Mouse (Mus musculus) layer of hippocampus, adult 18-20 months (tissue): Measurements from ENCODE around the gene Slit3. TPM values are rescaled to one million over a fixed set of nuclear protein-coding genes. Genes with fewer than 3 reads are reported as not detected.

ENCODE experiments used
- DNase-seq, 2 experiments: peaks; one replicate each; pipeline ENCODE4 v3.0.0; 2022; ENCODE audit warnings: low spot score in 2 of 2
- total RNA-seq, 2 experiments: library from RNA; stranded (reverse); gene quantifications; 2 replicates each; pipeline ENCODE4 v1.2.3; 2021

Gene Slit3
- total RNA-seq, 2 experiments from 2014 or later: 91.5 to 93.5 TPM

DNA sequence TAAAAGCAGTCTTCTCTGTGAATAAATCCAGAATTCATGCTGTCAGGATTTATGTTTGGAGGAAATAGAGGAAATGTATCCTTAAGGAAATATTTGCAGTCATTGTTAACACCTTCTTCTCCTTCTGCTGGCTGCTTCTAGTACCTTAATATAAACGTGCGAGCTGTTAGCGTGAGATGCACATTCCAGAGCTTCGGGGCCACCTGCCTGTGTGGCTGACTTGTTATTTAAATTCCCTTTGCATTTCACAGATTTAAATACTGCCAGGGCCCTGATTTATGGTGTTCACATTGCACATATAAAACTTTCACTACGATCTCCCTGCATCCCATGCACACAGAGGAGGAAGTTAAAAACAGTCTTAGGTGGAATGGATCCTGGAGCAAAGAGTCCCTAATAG, 221.5 kb downstream of the Slit3 start:
- DNase-seq: no peak

DNA sequence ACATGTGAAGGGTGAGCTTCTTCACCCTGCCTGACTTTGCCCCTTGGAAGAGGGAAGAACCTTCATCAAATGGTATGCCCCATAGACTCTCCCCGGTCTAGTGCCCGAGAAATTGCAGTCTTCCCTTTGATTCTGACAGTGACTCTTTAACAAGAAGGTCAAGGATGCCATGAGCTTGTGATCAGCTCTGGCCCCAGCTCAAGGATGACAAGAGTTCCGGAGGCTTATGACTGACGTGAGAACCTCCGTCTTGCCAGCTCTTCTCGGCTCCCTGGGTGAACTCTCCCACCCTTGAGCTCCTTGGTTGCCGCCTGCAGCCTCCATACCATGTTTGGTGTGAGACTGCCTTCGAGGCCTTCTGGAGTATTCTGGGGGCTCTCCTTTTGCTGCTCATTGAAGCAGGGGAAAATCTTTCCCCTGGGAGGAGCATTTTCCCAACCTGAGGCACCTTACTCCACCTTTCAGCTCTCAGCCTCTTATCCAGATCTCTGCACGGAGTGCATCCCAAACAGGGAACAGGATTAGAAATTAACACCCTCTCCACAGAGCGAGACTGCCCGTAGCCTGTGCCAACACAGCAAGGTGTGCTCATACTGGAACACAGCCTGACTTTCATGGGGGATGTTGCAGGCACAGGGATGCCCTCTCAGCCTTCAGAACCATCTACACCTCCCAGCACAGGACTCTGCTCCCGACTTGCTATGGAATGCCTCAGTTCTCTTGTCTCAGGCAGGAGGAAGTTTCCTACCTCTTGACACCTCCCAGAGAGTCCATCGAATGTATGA, 224.9 kb downstream of the Slit3 start:
- no peak for DNase-seq

DNA sequence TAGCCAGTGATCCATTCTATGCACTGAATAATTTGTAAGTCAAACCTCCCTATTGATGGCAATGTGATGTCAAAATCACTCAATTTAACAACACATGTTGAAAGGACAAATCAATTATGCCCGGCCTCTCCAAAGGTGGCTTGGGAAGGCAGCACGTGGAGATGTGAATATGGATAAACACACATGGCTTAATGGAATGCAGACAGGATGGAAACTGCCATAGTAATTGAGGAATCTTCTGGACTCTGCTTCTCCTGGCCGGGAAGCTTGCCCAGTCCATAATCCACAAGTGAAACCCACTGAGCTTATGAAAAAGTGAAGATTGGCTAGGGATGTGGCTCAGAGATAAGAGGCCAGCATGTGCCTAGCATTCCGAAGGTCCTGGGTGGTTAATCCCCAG, 227.1 kb downstream of the Slit3 start:
- DNase-seq: no peak

DNA sequence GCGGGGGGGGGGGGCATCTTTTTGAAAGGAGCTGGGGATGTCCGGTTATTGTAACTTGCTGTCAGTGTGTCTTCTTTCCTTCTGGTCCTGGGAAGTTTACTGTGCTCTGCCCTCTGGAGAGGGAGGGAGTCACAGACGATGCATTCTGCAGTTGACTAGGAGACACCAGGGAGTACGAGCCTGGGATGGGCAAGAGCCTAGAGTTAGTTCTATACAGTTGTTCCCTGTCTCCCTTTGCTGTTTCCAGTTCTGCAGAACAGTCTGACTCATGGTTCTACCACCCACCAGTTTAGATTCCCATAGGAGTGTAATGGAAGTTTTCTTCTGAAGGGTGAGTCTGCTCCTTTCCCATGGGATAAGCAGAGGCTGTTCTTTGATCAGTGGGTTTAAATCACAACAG, 229.9 kb downstream of the Slit3 start:
- no peak for DNase-seq

DNA sequence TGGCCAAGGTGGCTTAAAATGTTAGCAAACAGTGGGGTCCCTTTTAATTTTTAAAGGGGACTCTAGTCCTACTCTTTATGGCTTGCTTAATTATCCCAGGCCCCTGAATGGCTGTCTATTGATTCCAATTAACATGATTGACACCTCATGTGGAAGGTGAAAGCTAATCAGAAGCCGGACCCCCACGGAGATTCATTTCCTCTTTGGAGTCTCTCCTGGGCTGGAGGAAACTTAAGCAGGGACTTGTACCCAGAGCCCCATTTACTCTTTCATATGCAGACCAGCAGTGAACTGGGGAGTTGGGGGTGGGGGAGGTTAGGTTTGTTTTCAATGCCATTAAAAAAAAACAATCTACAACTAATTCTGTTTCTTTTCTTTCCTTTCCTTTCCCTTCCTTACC, 230.4 kb downstream of the Slit3 start:
- DNase-seq: no peak

DNA sequence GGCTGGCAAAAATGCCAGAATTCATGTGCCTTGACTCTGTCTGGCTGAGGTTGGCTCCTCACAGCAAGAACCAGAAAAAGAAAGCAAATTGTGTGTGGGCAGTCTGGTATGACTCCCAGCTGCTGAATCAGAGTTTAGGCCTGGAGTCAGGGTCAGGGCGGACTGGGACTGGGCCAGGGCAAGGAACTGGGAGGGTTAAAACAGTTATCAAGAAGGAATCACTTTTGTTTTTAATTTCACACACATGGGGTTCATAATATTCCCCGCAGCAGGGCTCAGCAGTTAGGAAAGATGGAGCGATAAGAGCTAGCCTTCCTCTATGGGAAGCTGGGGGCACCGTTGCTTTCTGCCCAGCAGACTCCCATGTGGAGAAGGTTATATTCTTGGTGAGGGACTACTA, 234.8 kb downstream of the Slit3 start:
- DNase-seq: no peak

DNA sequence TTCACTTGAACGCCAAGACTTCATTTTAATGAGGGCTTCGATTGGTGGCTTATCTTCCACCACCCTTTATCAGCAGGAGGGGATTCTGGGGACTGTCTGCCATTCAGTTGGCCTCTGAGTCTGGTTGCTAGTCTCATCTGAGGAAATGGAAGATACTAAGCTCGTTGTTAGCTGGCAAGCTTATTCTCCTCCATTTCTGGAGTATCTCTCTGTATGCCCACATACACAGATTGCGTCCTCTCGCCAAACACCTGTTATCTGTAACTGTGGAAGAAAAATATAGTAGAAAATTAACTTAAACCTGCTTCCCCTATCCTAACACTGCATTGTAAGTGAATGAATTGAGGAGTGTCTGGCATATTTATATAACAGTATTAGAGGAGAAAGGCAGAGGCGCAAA, 240.0 kb downstream of the Slit3 start:
- DNase-seq: peak in 1 of 2 experiments; percentile 67

DNA sequence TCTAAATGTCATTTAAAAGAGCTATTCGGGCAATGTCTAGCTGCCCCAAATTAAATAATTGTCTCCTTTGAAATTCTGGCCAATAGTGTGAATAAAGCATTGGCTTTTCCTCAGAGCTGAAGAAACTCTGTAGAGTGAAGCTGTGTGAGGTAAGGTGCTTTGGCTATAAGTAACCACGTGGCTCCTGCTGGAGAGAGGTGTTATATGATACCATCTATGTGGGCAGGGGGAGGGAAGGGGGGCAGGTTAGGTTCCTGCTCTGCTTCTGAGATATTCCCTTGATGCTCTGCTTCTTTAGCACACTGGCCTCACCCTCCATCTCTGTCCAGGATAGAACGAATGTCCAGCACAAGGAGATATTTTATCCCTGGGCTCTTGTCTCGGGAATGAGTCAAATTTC, 242.0 kb downstream of the Slit3 start:
- no peak for DNase-seq

DNA sequence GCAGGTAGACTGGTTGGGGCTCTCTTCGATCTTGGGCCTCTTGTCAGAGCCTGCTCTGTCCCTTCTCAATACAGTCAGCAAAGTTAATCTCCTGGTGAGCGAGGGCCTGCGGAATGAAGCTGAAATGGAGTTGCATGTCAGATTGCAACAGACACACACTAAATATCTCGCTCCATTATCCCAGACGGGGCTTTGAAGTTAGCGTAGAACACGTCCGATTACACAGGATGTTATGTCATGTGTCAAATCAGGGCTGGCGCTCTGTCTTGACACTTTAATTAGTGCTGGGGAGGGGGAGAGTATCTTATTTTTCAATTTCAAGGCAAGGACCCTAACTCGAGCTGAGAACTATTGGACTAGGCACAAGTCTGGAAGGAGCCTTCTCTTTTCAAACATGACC, 243.4 kb downstream of the Slit3 start:
- DNase-seq: no peak

DNA sequence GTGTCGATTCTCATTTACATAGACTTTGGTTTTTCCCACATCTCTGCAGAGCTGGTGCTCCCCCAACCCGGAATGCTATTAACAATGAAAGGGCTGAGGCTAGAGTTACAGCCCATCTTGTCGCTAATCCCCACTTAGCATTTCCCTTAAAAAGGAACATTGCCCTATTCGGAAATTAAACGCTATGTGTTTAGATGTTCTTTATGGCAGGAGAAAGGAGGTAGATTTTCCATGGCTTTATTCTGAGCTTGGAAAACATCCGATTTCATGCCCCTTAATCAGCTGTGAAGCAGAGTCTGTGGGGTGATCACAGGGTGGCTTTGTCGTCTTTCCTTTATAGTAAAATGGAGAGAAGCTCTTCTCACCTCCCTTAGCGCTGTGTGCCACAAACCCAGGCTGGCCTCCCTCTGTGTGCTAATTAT, 244.5 kb downstream of the Slit3 start:
- DNase-seq: no peak

DNA sequence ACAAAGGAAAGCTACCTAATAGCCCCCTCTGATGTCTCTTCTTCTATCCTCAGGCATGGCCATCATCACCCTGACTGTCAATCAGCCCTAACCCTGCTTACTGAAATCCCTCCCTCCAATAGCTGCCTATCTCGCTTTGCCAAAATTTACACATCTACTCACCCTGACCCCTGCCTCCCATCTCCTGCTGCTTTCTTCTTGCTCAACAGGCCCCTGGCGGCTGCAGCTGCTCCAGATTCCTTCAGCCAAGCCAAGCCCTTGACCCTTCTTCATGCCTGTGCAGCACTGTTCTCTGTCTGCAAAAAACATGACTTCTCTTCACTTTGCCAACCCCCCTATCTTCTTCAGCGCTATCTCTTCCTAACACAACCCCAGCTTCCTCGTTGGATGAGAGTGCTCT, 245.6 kb downstream of the Slit3 start:
- no peak for DNase-seq

DNA sequence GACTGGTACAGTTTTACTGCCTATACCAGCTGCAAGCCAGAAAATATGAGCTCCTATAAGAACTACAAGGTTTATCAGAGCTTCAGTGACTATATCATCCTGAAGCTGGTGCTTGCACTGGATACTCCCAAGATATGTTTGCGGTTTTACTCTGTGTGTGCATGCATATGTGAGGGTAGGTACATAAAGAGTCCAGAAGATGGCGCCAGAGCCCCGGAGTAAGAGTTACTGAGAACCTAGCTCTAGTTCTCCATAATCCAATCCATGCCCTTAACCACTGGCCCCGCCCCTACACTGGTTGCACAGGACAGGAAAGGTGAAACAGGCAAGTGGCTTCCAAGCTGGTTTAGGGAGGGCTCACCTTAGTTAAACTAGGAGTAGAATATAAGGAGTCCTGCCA, 246.2 kb downstream of the Slit3 start:
- no peak for DNase-seq

DNA sequence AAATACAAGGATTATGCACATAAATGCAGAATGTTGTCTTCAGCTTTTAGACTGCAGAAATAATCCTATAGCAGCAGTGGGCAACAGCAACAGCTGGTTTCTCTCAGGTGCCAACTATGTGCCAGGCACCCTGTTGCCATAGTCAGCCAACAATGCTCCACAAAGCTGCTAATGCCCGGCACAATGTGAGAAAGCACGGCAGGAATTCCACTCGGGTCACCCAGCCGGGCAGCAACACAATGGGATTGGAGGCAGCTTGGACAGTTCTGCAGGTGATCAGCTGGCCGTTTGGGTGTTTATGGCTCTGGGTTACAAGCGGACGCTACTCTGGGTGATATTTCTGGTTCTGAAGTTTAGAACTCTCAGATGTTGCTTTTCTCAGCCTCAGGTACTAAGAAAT, 248.9 kb downstream of the Slit3 start:
- DNase-seq: no peak

DNA sequence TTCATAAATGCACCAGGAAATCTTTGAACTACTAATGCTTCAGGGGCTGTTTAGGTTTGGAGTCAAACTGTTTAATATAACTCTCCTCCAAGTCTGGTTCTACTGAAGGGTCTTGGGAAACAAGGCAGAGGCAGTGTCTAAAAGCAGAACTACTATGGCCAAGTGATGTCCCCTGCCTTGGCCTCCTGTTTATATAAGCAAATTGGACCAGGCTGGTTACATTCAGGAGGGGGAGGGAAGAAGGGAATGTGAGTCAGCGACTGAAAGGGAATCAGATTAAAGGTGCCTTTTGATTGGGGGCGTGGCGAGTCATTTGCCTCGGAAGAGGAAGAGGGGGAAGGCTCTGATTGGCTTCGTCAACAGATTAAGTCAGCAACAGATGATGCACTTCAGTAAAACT, 249.7 kb downstream of the Slit3 start:
- DNase-seq: no peak

DNA sequence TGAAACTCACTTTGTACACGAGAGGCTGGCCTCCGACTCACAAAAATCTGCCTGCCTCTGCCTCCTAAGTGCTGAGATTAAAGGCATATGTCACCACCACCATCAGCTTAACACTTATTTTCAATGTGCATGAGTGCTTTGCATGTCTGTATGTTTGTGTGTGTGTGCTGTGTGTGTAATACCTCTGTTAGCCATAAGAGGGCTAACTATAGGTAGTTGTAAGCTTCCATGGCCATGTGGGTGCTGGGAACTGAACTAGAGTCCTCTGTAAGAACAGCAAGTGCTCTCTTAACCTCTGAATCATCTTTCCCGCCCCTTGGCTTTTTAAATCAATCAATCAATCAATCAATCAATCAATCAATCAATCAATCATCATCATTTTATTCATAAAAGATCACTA, 251.4 kb downstream of the Slit3 start:
- no peak for DNase-seq

DNA sequence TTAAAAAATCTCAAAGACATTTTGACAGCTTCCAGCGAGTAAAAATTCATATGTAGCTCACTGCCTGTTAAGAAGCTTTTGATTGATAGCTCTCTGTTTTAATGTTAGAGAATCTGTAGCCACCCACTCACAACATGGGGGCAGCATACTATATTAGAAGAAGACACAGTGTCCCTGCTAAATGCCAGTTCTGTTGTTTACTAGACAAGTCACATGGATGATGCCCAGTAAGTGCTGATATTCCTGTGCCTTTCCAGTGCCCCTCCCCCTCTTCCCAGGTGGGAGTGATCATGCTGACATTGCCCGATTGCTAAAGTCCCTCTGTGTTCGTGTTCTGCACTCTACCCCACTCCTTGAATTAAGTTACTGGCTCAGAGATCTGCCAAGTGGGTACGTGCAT, 254.0 kb downstream of the Slit3 start:
- peak; percentile 67 to 92 for DNase-seq

DNA sequence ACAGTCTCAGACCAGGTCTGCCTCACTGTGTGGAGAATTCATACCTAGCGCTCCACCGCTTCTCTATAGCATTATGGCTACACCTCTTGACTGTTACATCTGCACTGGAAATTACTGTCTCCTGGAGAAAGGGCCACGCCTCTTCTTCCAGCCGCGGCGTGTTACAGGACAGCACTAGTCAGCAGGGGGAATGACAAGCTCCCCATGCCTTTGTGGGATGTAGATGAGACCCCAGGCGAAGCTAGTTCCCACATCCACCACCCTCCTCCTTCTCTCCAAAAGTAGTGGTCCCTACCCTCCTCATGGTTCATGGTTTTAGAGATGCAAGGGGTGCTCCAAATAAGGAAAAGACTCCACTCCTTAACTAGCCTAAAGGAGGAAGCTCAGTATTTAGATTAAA, 257.8 kb downstream of the Slit3 start:
- DNase-seq: no peak

DNA sequence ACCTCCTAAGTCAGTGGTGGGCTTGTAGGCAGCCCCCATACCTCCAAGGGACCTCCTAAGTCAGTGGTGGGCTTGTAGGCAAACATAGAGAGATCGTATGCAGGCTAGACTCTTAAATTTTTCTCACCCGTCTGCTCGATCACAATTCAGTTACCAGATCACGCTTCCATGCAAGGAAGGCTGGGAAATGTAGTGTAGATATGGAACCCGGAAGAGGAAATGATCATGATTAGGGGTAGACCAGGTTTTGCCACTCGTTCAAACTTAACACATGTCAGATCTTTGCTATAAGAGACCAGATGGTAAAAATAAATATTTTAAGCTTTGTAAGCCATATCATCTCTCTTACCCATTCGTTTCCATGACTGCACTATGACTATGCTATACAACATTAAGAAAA, 258.4 kb downstream of the Slit3 start:
- no peak for DNase-seq

DNA sequence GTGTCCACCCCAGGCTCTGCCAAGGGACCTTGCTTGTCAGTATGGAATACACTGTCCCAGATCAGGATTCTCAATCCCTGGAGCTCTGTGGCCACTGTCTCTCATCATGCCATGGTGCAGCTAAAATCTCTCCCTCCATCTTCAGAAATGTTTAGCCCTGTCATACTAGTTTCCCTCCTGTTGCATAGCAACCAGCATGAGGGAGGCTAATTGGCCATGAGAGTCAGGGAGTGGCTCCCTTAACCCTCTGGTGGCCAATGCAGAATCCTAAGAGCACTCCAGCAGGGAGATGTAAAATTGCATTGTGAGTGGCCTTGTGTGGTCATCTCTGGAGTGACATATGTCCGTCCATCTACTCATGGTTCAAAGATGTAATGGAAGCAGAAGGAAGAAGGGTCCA, 259.7 kb downstream of the Slit3 start:
- no peak for DNase-seq

DNA sequence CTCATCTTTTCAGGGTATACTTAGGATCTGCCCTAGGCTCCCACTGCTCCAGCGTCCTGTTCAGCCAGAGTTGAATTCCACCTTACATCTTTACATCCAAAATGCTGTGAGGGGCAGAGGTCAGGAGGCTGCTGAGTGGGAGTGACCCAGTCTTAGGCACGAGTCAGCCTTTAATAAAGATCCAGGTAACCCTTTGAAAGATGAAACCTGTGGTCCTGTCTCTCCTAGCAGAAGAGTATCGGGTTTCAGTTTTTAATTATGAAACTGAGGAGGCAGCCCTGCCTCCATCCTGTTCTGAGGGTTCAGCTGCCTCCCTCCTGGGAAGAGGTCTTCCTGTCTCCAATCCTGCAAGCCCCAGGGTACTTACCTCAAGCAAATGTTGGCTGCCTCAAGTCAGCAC, 264.4 kb downstream of the Slit3 start:
- no peak for DNase-seq

DNA sequence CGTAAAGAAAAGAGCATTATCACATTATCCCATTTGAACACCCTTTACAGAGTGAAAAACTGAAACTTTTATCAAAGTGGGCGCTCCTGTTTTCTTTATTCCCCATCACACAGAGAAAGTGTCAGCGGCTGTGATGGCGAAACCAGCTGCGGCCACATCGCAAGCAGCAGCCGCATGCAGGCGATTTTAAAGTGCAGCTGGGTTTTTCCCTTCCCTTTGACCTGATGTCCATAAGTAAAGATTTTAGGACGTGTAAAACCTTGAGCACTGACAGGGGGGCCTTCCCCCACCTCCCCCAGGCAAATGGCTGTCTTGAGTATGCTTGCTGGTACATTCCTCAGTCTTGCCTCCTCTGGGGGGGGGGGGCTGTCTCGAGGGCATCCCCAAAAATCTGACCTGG, 266.8 kb downstream of the Slit3 start:
- DNase-seq: no peak

DNA sequence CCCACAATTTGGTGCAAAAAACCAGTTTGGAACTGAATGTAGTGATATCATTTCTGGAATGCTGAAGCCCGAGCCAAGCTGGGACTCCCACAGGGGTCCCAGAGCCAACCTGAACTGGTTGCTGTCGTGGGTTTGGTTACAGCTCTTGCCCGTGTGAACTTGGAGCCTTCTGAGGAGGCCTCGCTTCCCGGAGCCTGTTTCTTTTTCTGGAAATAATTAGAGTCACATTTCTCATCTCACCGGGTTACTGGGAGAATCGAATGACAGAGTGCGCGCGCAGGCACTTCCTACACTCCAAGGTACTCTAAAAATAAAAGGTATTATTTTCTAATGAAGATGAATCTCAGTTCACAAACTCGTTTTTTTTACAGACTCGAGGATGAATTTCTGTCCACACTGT, 267.4 kb downstream of the Slit3 start:
- DNase-seq: no peak

DNA sequence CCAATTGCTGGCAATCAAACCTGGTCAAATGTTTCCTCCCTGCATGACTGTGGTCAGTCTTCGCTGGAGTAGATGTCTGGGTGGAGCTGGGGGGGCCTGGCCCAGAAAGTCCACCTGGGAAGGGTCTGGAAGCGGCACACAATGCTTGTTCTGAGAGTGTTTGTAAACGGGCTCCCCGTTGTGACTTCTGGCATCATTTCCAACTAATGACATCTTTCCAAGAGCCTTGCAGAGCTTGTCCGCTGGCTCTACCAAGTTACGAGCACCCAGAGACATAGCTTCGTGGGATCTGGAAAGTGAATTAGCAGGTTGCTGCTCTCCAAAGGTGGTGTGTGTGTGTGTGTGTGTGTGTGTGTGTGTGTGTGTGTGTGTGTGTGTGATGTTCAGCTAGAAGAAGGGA, 268.3 kb downstream of the Slit3 start:
- no peak for DNase-seq
